Mouse (Mus musculus): Measurements from ENCODE around the gene Gm7579. TPM values are rescaled to one million over a fixed set of nuclear protein-coding genes. Genes with fewer than 3 reads are reported as not detected.

Gene Gm7579
- polyA plus RNA-seq, 1 experiment from 2014 or later = not detected

Other genes with a start within 250 kb of the Gm7579 start
- 73.9 and 75.9 TPM in 2 replicates for gene Mob2, start 150.8 kb upstream of the Gm7579 start, polyA plus RNA-seq (2015; fragmentation: Nextera tagmentation; extraction: Ambion mirVana)
- gene Dusp8, start 116.0 kb upstream of the Gm7579 start, polyA plus RNA-seq (2015; fragmentation: Nextera tagmentation; extraction: Ambion mirVana) = 6.4 TPM in 2 replicates
- not detected in 2 replicates for gene Gm45618, start 91.1 kb upstream of the Gm7579 start, polyA plus RNA-seq (2015; fragmentation: Nextera tagmentation; extraction: Ambion mirVana)
- gene Gm39115, start 75.8 kb upstream of the Gm7579 start, polyA plus RNA-seq (2015; fragmentation: Nextera tagmentation; extraction: Ambion mirVana) = not detected in 2 replicates
- not detected in 2 replicates for gene Gm45337, start 67.3 kb upstream of the Gm7579 start, polyA plus RNA-seq (2015; fragmentation: Nextera tagmentation; extraction: Ambion mirVana)
- not detected in 2 replicates for gene Gm29735, start 54.7 kb upstream of the Gm7579 start, polyA plus RNA-seq (2015; fragmentation: Nextera tagmentation; extraction: Ambion mirVana)
- not detected in 2 replicates for gene Gm4553, start 46.1 kb upstream of the Gm7579 start, polyA plus RNA-seq (2015; fragmentation: Nextera tagmentation; extraction: Ambion mirVana)
- gene Krtap5-2, start 35.9 kb upstream of the Gm7579 start, polyA plus RNA-seq (2015; fragmentation: Nextera tagmentation; extraction: Ambion mirVana) = not detected in 2 replicates
- not detected in 2 replicates for gene Gm10153, start 21.5 kb upstream of the Gm7579 start, polyA plus RNA-seq (2015; fragmentation: Nextera tagmentation; extraction: Ambion mirVana)
- gene Krtap5-3, start 10.5 kb upstream of the Gm7579 start, polyA plus RNA-seq (2015; fragmentation: Nextera tagmentation; extraction: Ambion mirVana) = not detected in 2 replicates
- gene Krtap5-5, start 18.1 kb downstream of the Gm7579 start, polyA plus RNA-seq (2015; fragmentation: Nextera tagmentation; extraction: Ambion mirVana) = not detected in 2 replicates
- not detected in 2 replicates for gene Gm40460, start 29.2 kb downstream of the Gm7579 start, polyA plus RNA-seq (2015; fragmentation: Nextera tagmentation; extraction: Ambion mirVana)
- gene Gm2431, start 46.5 kb downstream of the Gm7579 start, polyA plus RNA-seq (2015; fragmentation: Nextera tagmentation; extraction: Ambion mirVana) = not detected in 2 replicates
- gene Gm4559, start 62.5 kb downstream of the Gm7579 start, polyA plus RNA-seq (2015; fragmentation: Nextera tagmentation; extraction: Ambion mirVana) = not detected in 2 replicates
- gene Krtap5-1, start 85.3 kb downstream of the Gm7579 start, polyA plus RNA-seq (2015; fragmentation: Nextera tagmentation; extraction: Ambion mirVana) = not detected in 2 replicates
- not detected in 2 replicates for gene Krtap5-4, start 91.7 kb downstream of the Gm7579 start, polyA plus RNA-seq (2015; fragmentation: Nextera tagmentation; extraction: Ambion mirVana)
- gene Ifitm10, start 161.9 kb downstream of the Gm7579 start, polyA plus RNA-seq (2015; fragmentation: Nextera tagmentation; extraction: Ambion mirVana) = 3.7 and 5.2 TPM in 2 replicates
- 0.96 TPM in 1 of 2 replicates, not detected in the other for gene Gm49369, start 170.8 kb downstream of the Gm7579 start, polyA plus RNA-seq (2015; fragmentation: Nextera tagmentation; extraction: Ambion mirVana)
- gene Ctsd, start 176.2 kb downstream of the Gm7579 start, polyA plus RNA-seq (2015; fragmentation: Nextera tagmentation; extraction: Ambion mirVana) = 451 and 599 TPM in 2 replicates
- 31.1 and 50.1 TPM in 2 replicates for gene Syt8, start 223.0 kb downstream of the Gm7579 start, polyA plus RNA-seq (2015; fragmentation: Nextera tagmentation; extraction: Ambion mirVana)
- 20.2 and 217 TPM in 2 replicates for gene Tnni2, start 229.9 kb downstream of the Gm7579 start, polyA plus RNA-seq (2015; fragmentation: Nextera tagmentation; extraction: Ambion mirVana)
- 216 and 235 TPM in 2 replicates for gene Lsp1, start 248.9 kb downstream of the Gm7579 start, polyA plus RNA-seq (2015; fragmentation: Nextera tagmentation; extraction: Ambion mirVana)

Data from stomach, embryonic 16.5 days (tissue).